Mouse (Mus musculus) forebrain, postnatal 0 days (tissue): ENCODE results near the gene Serpina3a. TPM values are rescaled to one million over a fixed set of nuclear protein-coding genes. Genes with fewer than 3 reads are reported as not detected.

ENCODE experiments used
- ATAC-seq: fragments of 200-750 bp; cut with Nextera tagmentation; 2 replicates; pipeline ENCODE4 v1.8.0; 2017; ENCODE audit warnings: mild to moderate bottlenecking, moderate library complexity
- DNase-seq: peaks from one replicate; pipeline ENCODE4 v3.0.0-alpha.2; 2015
- H3K27ac ChIP-seq: fragments of 300-500 bp; sonication (generic); 2 replicates; pipeline ENCODE4 v1.5.1; 2014; ENCODE audit warnings: low read depth, mild to moderate bottlenecking, antibody characterized with exemption, low read length, moderate library complexity, mixed read lengths
- H3K27me3 ChIP-seq: fragments of 300-500 bp; sonication (generic); 2 replicates; pipeline ENCODE4 v1.6.1; 2014; ENCODE audit warnings: mild to moderate bottlenecking, low read length, mixed read lengths; ENCODE audit not compliant: insufficient read depth
- H3K36me3 ChIP-seq: fragments of 300-500 bp; sonication (generic); 2 replicates; pipeline ENCODE4 v1.6.1; 2014; ENCODE audit warnings: mild to moderate bottlenecking, moderate library complexity; ENCODE audit not compliant: insufficient read depth
- H3K4me1 ChIP-seq: fragments of 300-500 bp; sonication (generic); 2 replicates; pipeline ENCODE4 v1.6.1; 2014; ENCODE audit warnings: antibody characterized with exemption; ENCODE audit not compliant: insufficient read depth
- H3K4me2 ChIP-seq: fragments of 300-500 bp; sonication (generic); 2 replicates; pipeline ENCODE4 v1.6.1; 2014; ENCODE audit warnings: low read depth, mild to moderate bottlenecking, moderate library complexity
- H3K4me3 ChIP-seq: fragments of 300-500 bp; sonication (generic); 2 replicates; pipeline ENCODE4 v1.5.1; 2014; ENCODE audit warnings: low read depth, low read length, mixed read lengths
- H3K9ac ChIP-seq: fragments of 300-500 bp; sonication (generic); 2 replicates; pipeline ENCODE4 v1.6.1; 2014; ENCODE audit warnings: mild to moderate bottlenecking
- H3K9me3 ChIP-seq: fragments of 300-500 bp; sonication (generic); 2 replicates; pipeline ENCODE4 v1.6.1; 2016; ENCODE audit warnings: low read length
- CTCF ChIP-seq: sonication (generic); IDR thresholded peaks from 2 replicates; pipeline ENCODE4 v1.5.1; 2016; ENCODE audit warnings: antibody characterized with exemption, control low read depth, low read depth
- WGBS: fragments of 180-500 bp; shearing (Covaris S2); extraction: QIAGEN DNeasy Blood & Tissue Kit; methylation state at CpG from one replicate; pipeline ENCODE4 v1.1.7; 2014; 5-methylcytosine and 5-hydroxymethylcytosine counted together
- polyA plus RNA-seq: library from polyadenylated mRNA; unstranded; fragments of >200 nt; fragmentation: Nextera tagmentation; extraction: Ambion mirVana; gene quantifications from 2 replicates; pipeline ENCODE4 v1.2.1, GENCODE M21; 2015
- total RNA-seq: library from RNA; depleted of rRNA; stranded (reverse); fragments of >200 nt; gene quantifications from 2 replicates; pipeline ENCODE4 v1.2.3, GENCODE M21; 2014

Gene Serpina3a
- total and polyA plus RNA-seq, 2 experiments from 2014 or later: not detected

GRCm38 (mm10) chr12:104072286-104072685, 40.2 kb upstream of the Serpina3a start:
- no peak for TF ChIP-seq CTCF
- no peak overlapping the region for H3K9ac ChIP-seq
- no peaks in the 10 kb centered on the region for H3K36me3 ChIP-seq
- no peaks in the 10 kb centered on the region for H3K9me3 ChIP-seq
- no peaks in the 10 kb centered on the region for H3K27me3 ChIP-seq
- no peak for DNase-seq
- H3K27ac ChIP-seq: no peak overlapping the region
- H3K4me3 ChIP-seq: no peak overlapping the region
- H3K4me1 ChIP-seq: no peaks in the 10 kb centered on the region
- no peak for ATAC-seq
- no peak overlapping the region for H3K4me2 ChIP-seq
- WGBS: 68% methylated on average over 5 of the region's 5 CpGs

- Histone ChIP-seq H3K4me2 (no peak overlapping the region), H3K36me3 (no peaks in the 10 kb centered on the region), H3K9me3 (0 out of 2 replicates have a peak, but pooled peaks cover 3% of the 10 kb centered on the region), H3K9ac (no peak overlapping the region), H3K4me3 (no peak overlapping the region), H3K27ac (no peak overlapping the region), H3K4me1 (no peaks in the 10 kb centered on the region), H3K27me3 (no peaks in the 10 kb centered on the region)
- TF ChIP-seq CTCF: no peak
- DNase-seq (no peak), ATAC-seq (no peak)
- WGBS: 78% methylated on average over 2 of the region's 2 CpGs
Measured at GRCm38 (mm10) chr12:104090119-104090518, 22.4 kb upstream of the Serpina3a start.

GRCm38 (mm10) chr12:104091303-104091702, 21.2 kb upstream of the Serpina3a start:
- no peak overlapping the region for H3K4me2 ChIP-seq
- H3K9ac ChIP-seq: no peak overlapping the region
- no peak for ATAC-seq
- H3K27me3 ChIP-seq: no peaks in the 10 kb centered on the region
- H3K4me3 ChIP-seq: no peak overlapping the region
- 0 out of 2 replicates have a peak, but pooled peaks cover 3% of the 10 kb centered on the region for H3K9me3 ChIP-seq
- no peaks in the 10 kb centered on the region for H3K4me1 ChIP-seq
- DNase-seq: no peak
- no peak for TF ChIP-seq CTCF
- WGBS: 82% methylated on average over 1 of the region's 1 CpGs
- H3K36me3 ChIP-seq: no peaks in the 10 kb centered on the region
- H3K27ac ChIP-seq: no peak overlapping the region

GRCm38 (mm10) chr12:104100768-104101167, 11.8 kb upstream of the Serpina3a start, which contains the start of gene Serpina5:
Gene Serpina5, plus strand, starts transcription at chr12:104101113.
- no peaks in the 10 kb centered on the region for H3K27me3 ChIP-seq
- no peak within 1 kb of the TSS for H3K4me3 ChIP-seq
- no peak within 1 kb of the TSS for H3K9ac ChIP-seq
- no peaks in the 10 kb centered on the region for H3K4me1 ChIP-seq
- no peak within 1 kb of the TSS for H3K4me2 ChIP-seq
- TF ChIP-seq CTCF: no peak
- WGBS: 92% methylated on average over 6 of the region's 6 CpGs
- no peak for DNase-seq
- H3K9me3 ChIP-seq: no peaks in the 10 kb centered on the region
- no peak for ATAC-seq
- H3K27ac ChIP-seq: no peak within 1 kb of the TSS
- H3K36me3 ChIP-seq: no peaks in the 10 kb centered on the region

DNA sequence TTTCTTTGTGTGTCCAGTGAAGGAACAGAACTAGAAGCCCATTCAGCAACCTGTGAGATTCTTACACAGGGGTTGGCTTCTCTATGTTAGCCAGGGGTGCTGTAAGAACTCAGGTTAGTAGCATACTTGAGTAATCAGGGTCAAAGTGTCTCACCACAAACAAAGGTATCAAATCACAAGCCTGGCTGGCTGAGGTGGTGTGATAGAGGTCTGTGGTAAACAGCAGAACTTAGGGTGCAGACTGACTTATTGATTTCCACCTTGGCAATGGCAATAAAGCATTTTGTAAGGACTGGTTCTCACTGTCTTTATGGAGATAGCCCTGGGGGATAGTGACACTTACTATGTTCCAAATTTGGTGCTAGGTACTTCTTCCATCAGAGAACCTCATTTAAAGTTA, 6.7 kb upstream of the Serpina3a start:
- H3K27ac ChIP-seq: no peak overlapping the region

DNA sequence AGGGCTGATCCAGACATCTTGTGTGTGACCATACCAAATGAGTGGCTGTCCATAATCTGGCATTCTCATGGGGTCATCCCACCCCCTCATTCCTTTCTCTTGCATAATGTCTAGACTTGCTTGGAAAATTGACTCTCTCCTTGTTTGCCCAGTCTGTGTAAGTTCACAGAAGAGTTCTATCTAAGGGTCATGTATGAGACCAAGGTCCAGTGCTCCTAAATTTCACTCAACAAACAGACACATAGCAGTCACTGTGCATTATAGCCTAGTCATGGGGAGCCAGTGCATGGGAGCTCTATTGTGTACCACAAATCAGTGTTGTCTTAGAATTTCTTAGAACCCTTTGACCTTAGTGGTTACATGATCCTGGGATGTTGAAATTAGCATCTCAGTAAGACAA, 5.6 kb upstream of the Serpina3a start:
- DNase-seq (no peak), ATAC-seq (no peak)

More for the DNA sequence above, 6.7 kb upstream of the Serpina3a start:
- no peak for TF ChIP-seq CTCF
- Histone ChIP-seq H3K9me3 (no peaks in the 10 kb centered on the region), H3K4me3 (no peak overlapping the region), H3K4me2 (no peak overlapping the region), H3K27me3 (no peaks in the 10 kb centered on the region), H3K9ac (no peak overlapping the region), H3K36me3 (no peaks in the 10 kb centered on the region), H3K4me1 (no peaks in the 10 kb centered on the region)
- ATAC-seq (no peak), DNase-seq (no peak)

GRCm38 (mm10) chr12:104108507-104108906, 4.0 kb upstream of the Serpina3a start:
- Histone ChIP-seq H3K27me3 (no peaks in the 10 kb centered on the region), H3K9ac (no peak overlapping the region), H3K36me3 (no peaks in the 10 kb centered on the region), H3K27ac (no peak overlapping the region), H3K4me3 (no peak overlapping the region), H3K4me1 (no peaks in the 10 kb centered on the region), H3K9me3 (no peaks in the 10 kb centered on the region), H3K4me2 (no peak overlapping the region)
- TF ChIP-seq CTCF: no peak
- DNase-seq (no peak), ATAC-seq (no peak)
- WGBS: 92% methylated on average over 2 of the region's 2 CpGs

More for the DNA sequence above, 5.6 kb upstream of the Serpina3a start:
- H3K9me3 ChIP-seq: no peaks in the 10 kb centered on the region
- no peaks in the 10 kb centered on the region for H3K36me3 ChIP-seq
- no peaks in the 10 kb centered on the region for H3K4me1 ChIP-seq
- no peak overlapping the region for H3K4me3 ChIP-seq
- no peak overlapping the region for H3K27ac ChIP-seq
- no peaks in the 10 kb centered on the region for H3K27me3 ChIP-seq
- no peak overlapping the region for H3K9ac ChIP-seq
- H3K4me2 ChIP-seq: no peak overlapping the region
- no peak for TF ChIP-seq CTCF
